Mouse (Mus musculus) lung, adult 10 weeks (tissue): ENCODE measurements around the gene Efhc2. TPM values are rescaled to one million over a fixed set of nuclear protein-coding genes. Genes with fewer than 3 reads are reported as not detected.

Source experiments
- polyA plus RNA-seq: library from polyadenylated mRNA; stranded (reverse); fragments of 350-450 nt; fragmentation: Illumina TruSeq; extraction: RNeasy Lipid Tissue Mini Kit (QIAGEN cat#74804); gene quantifications from one replicate; pipeline ENCODE4 v1.2.3, GENCODE M21; 2014; ENCODE audit warnings: low read depth, low replicate concordance; ENCODE audit not compliant: insufficient read depth

The Efhc2 gene
- polyA plus RNA-seq: 0.43 TPM

DNA sequence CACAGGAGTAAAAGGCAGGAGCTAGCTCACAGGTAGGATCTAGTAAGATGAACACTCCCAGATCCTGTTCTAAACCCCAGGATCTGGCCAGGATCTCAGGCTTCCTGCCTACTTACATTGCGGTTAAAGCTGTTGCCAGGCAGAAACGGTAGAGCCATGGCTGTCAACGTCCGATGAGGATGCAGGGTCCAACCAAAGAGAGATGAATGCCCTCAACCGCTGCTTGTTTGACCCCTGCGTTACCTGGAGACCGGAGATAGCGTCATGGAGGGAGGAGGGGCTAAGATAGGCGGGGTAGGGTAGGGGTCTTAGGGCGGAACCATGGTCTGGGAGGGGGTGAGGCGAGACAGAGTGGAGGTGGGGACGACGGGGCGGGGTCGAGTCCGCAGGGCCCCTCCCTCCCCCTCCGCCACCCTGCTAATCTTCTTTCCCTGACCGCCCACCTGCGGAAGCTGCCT lies at the start of gene Efhc2:
Efhc2 (minus strand) TSS at position 243 of the 458 bp plus-strand sequence.

